Mouse (Mus musculus) layer of hippocampus, adult 2 months (tissue): ENCODE data around the gene Sash1. TPM values are rescaled to one million over a fixed set of nuclear protein-coding genes. Genes with fewer than 3 reads are reported as not detected.

ENCODE experiments used
- DNase-seq, 2 experiments: peaks; one replicate each; pipeline ENCODE4 v3.0.0; 2022; ENCODE audit warnings: low spot score in 2 of 2
- H3K27ac ChIP-seq: fragments of 200-600 bp; 2 replicates; pipeline ENCODE4 v1.8.1; 2022
- H3K4me3 ChIP-seq: fragments of 200-600 bp; 2 replicates; pipeline ENCODE4 v1.8.1; 2022; ENCODE audit warnings: mild to moderate bottlenecking
- CTCF ChIP-seq: fragments of 200-600 bp; conservative IDR thresholded peaks from 2 replicates; pipeline ENCODE4 v1.8.1; 2022; ENCODE audit warnings: antibody characterized with exemption, mild to moderate bottlenecking, moderate library complexity
- long read RNA-seq, 2 experiments: library from polyadenylated mRNA; stranded (forward); transcript quantifications; one replicate each; pipeline ENCODE4 v2.0.0; 2021; ENCODE audit warnings: borderline mapping rate in 2 of 2
- total RNA-seq, 2 experiments: library from RNA; stranded (reverse); gene quantifications; 2 replicates each; pipeline ENCODE4 v1.2.3; 2021

Gene Sash1
- total RNA-seq: 10 to 100 TPM; 75.7 to 86.0 TPM
- long read RNA-seq, experiment 1, full-length matches to known transcripts: 1 of 1 reads
- long read RNA-seq, experiment 1, partial matches to known transcripts: 0 of 1 reads
- long read RNA-seq, experiment 1, other reads (novel, unspliced or antisense): 0 of 1 reads
- long read RNA-seq, experiment 2, full-length matches to known transcripts: 1 of 7 reads
- long read RNA-seq, experiment 2, partial matches to known transcripts: 2 of 7 reads
- long read RNA-seq, experiment 2, other reads (novel, unspliced or antisense): 4 of 7 reads

DNA sequence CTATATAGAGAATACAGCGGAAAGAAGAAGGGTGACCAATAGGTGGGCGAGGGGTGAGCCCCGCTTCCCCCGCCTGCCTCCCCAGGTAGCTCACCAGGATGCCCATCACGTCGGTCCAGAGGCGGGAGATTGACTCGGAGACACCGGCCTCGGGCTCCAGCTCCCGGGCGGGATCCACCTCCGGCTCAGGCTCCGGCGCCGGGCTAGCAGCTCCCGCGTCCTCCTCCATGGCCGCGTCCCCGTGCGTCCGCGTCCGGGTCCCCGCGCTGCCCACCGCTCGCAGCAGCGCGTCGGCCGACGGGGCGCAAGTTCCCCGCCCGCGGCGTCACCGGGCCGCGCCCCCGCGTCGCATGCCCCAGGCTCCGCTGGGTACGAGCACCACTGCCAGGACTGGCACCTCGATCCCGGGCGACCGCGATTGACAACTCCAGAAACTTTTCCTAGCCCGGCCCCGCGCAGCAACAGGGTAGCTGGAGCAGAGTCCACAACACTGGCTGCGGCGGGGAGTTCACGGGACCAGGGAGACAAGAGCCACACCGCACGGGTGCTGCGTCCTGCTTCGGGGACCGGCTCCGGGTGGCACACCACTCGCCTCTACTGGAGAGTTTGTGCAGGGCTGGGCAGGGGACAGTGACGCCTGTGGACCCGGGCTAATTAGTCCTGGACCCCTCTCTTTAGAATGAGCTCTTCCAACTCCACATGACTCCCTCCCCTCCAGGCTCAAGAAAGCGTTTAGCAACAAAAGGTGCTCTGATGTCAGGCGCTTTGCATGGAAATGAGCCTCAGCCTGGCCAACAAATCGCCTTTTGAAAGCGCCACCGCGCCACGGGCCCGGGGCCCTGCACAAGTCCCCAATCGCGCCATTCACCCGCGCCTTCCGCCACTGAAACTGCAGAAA lies at the start of gene Sash1:
Gene Sash1 (minus strand): TSS at position 441 of the 898 bp plus-strand sequence.
- Histone ChIP-seq H3K4me3 (peak within 1 kb of the TSS; percentile 60), H3K27ac (peak within 1 kb of the TSS; percentile 97)
- TF ChIP-seq CTCF: no peak; the same call in 1 of the 2 replicates
- peak; percentile 65 to 73 for DNase-seq

DNA sequence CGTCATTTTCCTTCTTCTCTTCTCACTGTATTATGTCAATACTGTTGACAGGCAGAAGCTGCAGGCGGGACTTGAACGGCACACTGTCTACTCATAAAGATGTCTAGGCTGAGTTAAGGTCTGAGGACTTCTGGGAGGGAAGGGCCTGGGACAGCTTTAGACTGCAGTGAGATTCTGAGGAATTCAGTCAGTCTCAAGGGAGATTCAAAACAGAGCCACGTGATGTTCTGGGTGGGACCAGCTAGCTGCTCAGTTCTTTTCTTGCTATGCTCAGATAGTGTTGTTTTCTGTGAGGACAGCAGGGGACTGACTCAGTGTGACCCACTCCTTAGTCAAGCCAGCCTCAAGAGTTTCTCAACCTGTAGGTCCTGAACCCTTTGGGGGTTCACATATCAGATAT lies 49.7 kb upstream of the Sash1 start:
- no peak for DNase-seq
- H3K4me3 ChIP-seq: no peak overlapping the region
- 0 out of 2 replicates have a peak overlapping the region, but pooled peaks have one; percentile 2 for H3K27ac ChIP-seq
- TF ChIP-seq CTCF: no peak

DNA sequence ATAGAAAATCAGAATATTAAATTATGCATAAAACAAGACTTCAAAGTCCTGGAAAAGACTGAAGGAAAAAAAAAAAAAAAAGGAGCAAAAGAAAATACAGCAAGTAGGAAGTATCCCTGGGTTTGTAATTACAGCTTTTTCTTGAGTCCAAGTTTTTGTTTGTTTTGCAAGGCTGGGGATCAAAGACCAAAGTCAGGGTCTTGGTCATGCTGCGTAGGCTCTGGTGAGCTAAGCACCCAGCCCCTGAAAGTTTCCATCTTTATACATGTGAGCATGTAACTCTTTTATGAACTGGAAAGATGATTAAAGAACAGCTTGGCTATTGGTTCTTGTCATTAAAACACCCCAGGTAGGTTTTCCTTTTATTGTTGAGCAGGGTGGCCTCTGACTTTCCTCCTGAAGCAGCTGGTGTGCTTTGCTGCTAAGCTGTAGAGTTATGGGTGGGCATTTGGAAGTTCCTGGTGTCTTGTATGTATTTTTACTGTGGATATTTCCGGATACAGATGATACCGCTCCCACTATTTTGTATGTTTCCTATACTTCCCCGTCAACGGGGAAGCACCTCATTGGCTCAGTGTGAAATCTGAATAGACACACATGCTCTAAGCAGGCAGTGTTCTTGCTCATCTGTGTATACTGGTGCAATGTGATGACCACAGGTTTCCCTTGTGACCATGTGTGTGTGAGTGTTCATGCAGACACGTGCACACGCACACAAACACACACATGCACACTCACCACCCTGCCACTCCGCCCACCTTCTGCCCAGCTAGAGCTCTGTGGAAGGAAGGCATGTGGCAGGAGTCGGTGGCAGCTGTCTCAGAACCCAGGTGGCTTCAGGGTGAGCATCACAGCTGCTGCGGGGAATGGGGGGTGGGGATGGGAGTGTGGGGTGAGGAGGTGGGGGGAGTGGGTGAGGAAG lies 47.8 kb upstream of the Sash1 start:
- H3K27ac ChIP-seq: peak overlapping the region; percentile 32; the same call in 1 of the 2 replicates
- no peak for TF ChIP-seq CTCF
- DNase-seq: no peak
- no peak overlapping the region for H3K4me3 ChIP-seq

DNA sequence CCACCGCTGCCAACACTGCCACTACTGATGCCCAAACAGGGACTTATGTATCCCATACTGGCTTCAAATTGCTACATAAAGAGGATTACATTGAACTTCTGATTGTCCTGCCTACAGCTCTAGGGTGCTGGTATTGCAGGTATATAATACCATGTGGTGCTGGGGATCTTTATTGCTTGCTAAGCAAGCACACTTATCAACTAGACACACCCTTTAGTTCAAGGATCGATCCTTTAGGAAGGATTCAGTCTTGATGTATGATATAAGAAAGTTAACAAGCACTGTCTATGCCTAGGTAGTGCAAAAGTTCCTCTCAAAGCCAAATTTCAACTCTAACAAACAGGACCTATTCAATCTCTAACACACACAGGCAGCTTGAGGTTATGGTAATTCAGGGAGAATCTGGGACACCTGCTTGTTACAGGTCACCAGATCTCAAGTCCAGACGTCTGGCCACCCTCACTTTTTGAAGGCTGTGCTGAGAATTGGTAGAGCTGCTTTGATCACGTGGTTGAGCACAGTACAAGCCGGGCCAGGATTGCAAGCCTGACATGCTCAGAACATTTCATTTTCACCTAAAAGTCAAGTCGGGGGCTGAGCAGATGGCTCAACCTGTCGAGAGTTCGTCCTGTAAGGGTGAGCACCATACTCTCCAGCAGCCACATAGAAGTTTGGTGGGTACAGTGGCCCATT lies 45.8 kb upstream of the Sash1 start:
- TF ChIP-seq CTCF: no peak
- Histone ChIP-seq H3K27ac (no peak overlapping the region), H3K4me3 (no peak overlapping the region)
- no peak for DNase-seq

DNA sequence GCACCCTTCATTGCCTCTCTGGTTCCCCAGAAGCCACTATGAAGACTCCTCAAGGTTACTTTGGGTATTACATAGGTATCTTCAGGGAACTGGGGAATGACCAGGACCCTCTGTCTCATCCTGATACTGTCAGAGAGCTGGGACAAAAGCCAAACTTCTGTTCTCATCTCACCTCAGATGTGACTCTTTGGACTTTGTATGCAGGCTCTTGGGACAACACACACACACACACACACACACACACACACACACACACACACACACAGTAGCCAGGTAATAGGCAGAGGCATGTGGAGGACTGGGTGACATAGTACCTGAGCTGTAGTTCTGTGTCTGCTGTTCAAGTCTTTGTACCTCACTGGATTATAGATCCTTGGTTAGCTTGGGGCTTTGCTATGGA lies 44.8 kb upstream of the Sash1 start:
- no peak for TF ChIP-seq CTCF
- no peak overlapping the region for H3K27ac ChIP-seq
- H3K4me3 ChIP-seq: no peak overlapping the region
- no peak for DNase-seq

DNA sequence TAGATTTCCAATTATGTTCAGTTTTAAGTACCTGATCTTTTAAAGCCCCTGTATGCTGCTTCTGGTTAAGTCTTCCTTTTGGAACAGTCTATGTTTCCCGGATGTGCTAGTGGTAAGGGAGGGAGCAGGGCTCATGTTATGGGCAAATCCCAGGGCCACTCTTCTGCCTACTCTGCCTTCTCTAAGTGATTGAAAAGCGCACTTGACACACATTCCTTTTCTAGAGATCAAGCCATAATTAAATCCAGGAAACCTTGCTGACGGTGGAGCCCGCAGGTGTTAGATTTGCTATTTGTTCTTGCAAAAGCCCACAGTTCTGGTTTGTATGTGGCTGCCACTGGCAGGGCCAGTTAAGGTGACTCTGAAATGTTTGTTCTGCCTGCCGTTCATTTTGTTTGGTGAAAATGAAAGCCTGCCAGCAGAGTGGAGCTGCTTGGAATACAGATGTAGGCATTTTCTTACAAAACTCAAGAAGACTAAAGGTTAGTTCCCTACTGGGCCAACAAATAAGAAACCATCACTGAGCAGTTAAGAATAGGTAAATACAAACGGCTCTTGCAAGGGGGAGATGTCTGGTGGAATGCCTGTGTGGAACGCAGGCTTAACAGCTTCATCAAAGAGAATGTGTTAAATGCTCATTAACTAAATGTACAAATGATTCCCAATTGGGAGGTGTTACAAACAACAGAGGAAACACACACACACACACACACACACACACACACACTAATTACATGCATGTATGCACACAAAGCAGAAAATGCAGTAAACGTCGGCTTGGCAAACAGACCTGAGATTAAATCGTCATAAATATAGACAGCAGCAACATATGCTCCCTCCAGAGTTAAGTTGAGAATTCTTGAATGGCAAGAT lies 43.1 kb upstream of the Sash1 start:
- no peak for TF ChIP-seq CTCF
- peak in 1 of 2 experiments; percentile 16 for DNase-seq
- H3K27ac ChIP-seq: peak overlapping the region; percentile 36
- H3K4me3 ChIP-seq: no peak overlapping the region

DNA sequence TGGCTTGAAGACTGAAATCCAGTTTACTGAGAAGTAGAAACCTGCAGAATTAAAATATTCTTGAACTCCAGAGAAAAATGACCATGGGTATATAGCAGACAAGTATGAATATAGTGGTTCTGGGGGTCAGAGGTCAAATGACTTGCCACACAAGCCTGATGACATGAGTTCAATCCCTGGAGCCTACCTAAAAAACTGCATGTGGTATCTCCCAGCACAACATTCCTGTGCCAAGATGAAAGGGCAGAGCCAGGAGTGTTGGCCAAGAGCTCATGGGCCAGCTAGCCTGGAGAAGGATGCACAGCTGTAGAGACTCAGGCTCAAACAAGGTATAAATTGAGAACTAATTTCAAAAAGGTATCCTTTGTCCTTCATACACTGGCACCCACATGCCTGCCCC lies 42.4 kb upstream of the Sash1 start:
- Histone ChIP-seq H3K4me3 (no peak overlapping the region), H3K27ac (peak overlapping the region; percentile 36)
- no peak for TF ChIP-seq CTCF
- no peak for DNase-seq

DNA sequence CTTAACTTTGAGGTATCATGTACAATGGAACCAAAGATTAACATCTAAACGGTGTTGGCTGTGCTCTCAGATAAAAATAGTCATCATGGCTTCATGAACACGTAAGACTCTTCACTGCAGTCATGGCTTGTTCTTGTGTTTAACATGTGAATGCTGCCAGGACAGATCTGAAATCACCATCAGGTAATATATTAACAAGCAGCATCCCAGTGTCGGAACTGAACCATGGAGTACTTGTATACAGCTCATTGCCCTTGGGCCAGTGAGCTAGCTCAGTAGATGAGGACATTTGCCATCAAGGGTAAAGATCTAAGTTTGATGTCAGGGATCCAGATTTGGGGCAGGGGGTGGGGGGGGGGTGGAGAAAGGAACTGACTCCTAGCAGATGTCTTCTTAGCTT lies 41.0 kb upstream of the Sash1 start:
- DNase-seq: no peak
- TF ChIP-seq CTCF: no peak
- Histone ChIP-seq H3K4me3 (no peak overlapping the region), H3K27ac (no peak overlapping the region)

DNA sequence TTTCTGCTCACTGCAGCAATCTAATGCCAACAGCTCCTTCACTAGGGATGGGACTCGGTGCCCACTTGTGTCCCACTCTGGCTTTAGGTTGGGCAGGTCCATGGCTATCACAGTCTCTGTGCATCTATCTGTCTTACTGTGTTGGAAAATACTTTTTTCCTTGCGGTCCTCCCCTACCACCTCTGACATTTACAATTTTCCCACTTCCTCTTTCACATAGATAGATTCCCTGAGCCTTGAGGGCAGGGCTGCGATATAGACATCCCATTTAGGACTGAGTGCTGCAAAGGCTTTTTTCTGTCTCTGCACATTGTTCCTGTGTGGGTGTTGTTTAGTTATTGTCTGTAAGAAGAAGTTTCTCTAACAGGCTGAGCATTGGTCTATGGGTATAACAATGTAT lies 40.4 kb upstream of the Sash1 start:
- no peak for TF ChIP-seq CTCF
- Histone ChIP-seq H3K27ac (no peak overlapping the region), H3K4me3 (no peak overlapping the region)
- no peak for DNase-seq

DNA sequence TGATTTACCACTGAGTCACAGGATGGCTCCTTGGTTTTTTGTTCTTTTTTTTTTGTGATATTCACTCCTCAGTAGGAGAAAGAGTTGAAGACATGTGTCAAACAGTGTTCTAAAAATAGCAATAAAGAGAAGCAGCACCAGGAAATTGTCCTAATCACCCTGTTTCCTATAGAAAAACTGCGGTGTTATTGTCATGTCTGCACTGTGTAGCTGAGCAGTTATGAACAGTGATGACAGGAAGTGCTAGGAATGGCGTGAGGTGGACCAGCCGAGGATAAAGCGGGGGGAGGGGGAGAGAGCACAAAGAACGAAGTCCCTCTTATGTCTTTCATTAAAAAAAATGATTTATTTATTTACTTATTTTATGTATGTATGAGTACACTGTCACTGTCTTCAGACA lies 39.4 kb upstream of the Sash1 start:
- no peak overlapping the region for H3K27ac ChIP-seq
- DNase-seq: no peak
- TF ChIP-seq CTCF: no peak
- H3K4me3 ChIP-seq: no peak overlapping the region

DNA sequence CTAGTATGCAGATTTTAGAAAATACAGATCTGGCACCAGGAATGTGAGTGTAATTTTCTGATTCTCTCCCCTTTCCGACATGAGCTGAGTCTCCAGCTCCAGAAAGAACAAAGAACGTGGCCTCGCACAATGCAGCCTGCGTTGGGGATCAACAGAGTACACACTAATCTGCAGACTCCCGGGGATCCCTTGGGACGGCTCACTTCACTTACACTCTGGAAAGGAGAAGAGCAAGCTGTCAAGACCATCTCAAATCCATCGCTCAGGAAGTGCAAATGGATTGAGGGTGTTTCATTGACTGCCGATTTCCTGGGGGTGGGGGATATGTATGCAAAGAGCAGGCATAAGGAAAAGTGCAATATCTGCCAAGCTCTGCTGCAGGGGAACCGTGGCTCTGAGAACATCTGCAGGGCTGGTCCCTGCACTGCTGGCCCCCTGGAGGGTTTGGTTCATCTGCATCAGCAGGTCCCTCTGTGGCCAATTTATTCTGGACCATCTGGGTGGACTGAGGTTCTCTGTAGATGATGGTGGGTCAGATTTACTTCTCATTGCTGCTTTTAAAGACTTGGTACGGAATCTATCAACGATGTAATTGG lies 35.3 kb upstream of the Sash1 start:
- no peak for TF ChIP-seq CTCF
- DNase-seq: no peak
- Histone ChIP-seq H3K27ac (no peak overlapping the region), H3K4me3 (no peak overlapping the region)
